Mouse (Mus musculus): ENCODE results near the gene Lsamp.

The Lsamp gene

DNA sequence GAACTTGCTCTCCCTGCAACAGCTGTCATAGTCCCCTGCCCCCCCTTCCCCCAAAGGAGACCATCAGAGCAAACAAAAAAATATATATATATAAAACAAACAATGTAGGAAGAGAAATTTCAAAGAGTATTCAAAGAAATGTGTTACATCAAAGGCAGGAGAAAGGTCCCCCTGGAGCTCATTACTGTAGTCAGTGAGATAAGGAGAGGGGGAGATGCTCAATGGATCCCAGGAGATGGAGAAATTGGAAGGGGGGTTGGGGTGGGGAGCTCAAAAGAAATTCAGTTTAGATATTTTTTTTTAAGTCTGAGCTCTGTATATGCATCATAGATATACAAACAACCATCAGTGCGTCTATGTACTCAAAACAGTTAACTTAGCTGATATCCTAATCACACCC, 976.4 kb downstream of the Lsamp start:
- no peak for DNase-seq (ENCODE audit: low spot score)

DNA sequence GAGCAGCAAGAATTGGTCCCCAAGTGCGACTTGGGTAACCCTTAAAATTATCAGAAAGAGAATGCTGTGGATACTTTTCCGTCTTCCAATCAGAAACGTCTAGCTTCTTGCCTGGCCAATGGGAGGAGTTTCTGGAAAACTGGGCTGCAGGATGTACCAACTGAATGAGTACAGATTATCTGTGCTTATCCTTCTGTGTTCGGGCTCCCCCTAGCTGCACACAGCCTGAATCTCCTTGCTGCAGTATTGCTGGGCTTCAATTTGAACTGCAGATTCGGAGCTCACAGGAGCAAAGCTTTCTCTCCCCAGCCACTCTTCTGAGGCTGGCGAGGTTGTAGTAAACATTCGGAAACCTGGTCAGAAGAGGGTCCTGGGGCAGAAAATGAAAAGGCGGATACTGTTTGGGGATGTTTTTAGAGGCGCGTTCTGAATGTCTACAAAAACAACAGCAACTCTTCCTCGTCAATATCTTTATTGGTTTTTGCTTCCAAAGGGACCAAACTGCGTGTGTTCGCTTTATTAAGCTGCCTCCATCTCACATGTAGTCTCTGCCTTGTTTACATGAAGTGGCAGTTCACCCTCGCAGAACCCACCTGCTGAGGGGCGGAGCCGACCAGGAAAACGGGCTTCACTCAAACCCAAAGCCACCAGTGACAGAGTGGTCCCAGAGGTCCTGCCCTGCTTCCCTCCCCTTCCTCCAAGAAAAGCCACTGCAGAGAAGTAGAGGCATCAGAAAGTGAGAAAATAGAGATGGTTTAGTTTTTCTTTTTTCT, 984.1 kb downstream of the Lsamp start:
- peak; percentile 59 for DNase-seq (ENCODE audit: low spot score)

DNA sequence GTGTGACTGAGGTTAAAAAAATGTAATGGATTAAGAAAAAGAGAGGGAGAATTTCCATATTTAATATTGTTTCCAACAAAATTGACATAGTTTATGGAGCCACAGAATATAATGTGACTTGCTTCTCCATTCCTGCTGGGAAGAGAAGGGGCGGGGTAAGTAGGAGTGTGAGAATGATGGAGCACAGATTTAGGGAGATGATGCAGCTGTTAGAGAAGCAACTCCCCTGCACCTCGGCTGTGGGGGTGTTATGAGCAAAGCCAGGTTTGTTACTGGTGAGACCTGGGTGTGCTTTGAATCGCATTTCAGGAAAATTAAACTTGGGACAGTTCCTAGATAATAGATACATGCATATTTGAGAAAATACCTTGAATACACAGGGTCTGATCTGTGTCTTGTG, 987.2 kb downstream of the Lsamp start:
- no peak for DNase-seq (ENCODE audit: low spot score)

DNA sequence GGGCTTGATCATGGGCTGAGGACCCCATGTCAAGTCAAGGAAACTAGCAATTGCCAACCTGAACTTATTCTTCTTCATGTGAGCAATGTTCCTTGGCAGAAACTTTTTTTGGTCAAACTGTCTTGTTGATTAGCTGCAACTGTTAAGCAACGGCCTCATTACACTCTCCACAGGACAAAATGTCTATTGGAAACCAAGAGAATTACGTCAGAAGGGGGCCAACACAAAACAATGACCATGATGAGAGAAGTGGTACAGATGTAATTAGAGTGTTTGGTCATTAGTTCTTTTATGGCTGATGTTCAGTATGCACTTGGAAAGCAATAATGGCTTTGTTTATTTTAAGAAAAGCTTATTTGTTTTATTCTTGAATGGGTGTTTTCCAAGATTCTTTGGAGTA, 989.9 kb downstream of the Lsamp start:
- DNase-seq (ENCODE audit: low spot score) = no peak

DNA sequence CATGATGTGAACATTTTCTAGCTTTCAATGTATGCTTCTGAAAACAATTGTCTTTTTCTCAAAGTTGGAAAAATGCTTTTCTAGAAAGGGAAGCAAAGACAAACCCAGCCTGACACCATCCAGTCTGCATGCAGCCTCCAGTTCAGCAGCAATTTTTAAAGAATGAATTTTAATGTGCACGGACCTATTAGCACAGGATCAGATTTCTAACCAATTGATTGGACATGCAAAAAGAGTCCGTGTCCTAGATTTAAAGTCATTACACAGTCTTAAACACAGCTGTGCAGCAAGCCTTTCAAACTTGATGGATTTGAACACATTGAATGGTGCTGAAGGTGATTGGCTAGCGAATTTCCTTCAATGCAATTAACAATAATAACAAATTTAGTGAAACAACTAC, 998.9 kb downstream of the Lsamp start:
- no peak for DNase-seq (ENCODE audit: low spot score)

DNA sequence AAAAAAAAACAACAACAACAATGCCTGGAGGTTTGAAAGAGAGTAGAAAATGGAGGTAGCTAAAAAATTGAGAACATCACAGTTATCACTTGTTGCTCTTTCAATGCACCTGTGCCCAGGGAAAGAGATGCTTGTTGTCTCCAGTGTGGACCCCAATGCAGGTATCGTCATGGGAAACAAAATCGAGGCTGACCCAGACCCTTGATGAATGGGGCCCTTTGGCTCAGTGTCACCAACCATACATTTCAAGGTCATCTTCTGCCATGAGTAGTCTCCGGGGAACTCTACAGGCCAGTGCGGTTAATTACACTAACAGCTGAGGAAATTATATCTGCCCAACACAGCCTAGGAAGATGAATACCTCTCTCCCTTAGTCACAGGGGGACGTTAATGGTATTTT, 1023.4 kb downstream of the Lsamp start:
- no peak for DNase-seq (ENCODE audit: low spot score)

DNA sequence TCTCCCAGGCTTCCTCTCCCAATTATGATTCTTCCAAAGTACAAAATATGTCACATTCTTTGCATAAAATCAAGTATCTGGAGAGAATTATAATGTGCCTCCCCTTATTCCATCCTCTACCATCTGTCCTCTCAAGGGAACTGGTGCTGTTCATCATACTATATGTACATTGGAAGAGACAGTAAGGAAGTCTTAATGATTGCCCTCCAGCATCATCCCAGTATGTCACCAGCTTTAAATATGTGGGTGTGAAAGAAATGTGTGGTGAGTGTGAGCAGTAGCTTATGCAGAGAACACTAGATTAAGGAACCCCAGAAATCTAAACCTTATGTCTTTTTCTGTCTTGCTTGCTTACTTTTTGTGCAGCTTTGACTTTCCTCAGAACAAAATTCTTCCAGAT, 1050.6 kb downstream of the Lsamp start:
- DNase-seq (ENCODE audit: low spot score) = no peak

DNA sequence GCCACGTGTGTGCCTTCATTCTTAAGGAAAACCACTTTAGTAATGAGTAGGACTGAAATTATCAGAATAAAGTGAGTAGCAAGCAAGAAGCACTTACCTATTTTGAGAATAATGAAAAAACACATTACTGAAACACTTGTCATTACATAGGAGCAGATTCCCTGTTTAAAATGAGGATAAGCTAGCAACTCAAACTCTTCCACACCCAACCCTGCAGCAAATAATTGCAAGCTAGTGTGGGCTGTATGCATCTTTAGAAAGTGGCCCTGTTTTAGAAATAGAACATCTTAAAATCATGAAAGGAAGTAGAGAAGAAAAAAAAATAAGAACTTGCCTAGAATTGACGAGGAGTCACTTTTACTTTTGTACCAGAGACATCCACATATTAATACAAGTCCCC, 1057.5 kb downstream of the Lsamp start:
- no peak for DNase-seq (ENCODE audit: low spot score)

DNA sequence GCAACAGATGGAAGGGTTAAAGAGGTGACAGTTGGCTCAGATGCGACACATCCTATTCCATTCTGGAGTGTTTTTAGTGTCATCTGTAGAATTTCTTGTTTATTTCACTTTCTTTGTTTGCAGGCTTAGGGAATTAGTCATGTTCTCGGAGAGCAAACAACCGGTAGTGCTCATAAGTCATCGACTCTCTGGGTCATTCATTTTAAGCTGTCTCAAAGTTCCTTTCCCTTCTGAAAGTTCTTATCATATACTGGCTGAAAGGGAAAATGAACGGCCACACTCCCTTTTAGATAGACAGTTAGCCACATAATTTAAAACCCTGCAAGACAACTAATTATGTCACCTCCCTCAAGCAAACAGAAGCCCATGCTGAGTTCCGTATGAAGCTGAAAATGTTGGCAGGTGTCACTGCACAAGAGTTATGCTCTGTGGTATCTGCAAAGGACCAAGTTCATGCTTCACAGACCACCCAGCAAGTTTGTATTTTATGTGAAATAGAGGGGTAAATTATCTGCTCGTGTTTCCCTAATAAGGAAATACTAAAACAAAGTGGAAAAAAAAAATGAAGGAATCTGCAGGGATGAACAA, 1079.2 kb downstream of the Lsamp start:
- no peak for DNase-seq (ENCODE audit: low spot score)

DNA sequence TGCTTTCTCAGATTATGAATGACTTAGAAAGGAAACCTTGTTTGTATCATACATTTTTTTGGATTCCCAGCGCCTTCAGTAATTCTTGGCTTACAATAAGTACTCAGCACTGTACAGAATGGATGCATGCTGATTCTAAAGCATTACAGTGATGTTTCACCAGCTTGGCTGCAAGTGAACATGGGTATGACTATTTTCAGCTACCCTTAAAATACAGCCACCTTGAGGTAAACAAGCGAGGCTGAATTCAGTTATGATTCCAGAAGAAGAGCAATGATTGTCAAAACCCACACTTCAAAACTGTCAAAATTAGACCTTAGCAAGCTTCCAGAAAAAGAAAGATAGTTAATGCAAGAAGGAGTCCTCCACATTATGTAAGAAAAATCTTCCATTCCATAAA, 1089.3 kb downstream of the Lsamp start:
- DNase-seq (ENCODE audit: low spot score) = no peak

DNA sequence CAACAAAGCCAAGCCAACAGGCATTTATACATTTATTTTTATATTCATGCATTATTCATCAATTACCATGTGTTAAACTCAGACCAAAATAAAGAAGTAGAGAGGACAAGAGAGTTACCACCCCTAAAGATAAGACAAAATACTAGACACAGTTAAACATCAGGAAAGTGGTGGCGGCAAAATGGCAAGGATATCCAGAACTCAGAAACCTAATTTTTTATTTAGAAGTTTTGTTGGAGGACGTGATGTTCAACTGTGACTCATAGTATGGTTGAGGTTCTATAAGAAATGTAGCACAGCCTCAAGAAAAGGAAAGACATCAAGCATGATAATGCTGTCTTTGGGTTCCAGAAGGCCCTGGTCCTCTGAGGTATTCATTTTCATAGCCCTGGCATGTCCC, 1104.5 kb downstream of the Lsamp start:
- DNase-seq (ENCODE audit: low spot score) = no peak

DNA sequence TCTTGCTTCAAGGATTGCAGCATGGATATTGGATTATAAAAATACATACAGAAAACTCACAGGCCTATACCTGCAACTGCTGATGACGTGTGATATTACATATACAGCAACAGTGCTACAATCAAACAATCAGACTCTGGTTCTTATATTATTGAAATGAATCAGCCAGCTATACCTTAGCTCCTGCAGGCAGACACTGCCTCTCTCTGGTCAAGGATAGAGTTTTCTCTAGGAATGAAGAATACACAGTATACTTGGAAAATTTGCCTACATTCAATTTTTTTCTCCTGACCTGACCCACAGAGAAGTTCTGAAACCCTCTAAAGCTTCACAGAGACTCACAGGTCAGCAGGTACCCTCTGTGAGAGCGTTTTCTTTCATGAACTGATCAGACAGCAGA, 1105.9 kb downstream of the Lsamp start:
- no peak for DNase-seq (ENCODE audit: low spot score)

DNA sequence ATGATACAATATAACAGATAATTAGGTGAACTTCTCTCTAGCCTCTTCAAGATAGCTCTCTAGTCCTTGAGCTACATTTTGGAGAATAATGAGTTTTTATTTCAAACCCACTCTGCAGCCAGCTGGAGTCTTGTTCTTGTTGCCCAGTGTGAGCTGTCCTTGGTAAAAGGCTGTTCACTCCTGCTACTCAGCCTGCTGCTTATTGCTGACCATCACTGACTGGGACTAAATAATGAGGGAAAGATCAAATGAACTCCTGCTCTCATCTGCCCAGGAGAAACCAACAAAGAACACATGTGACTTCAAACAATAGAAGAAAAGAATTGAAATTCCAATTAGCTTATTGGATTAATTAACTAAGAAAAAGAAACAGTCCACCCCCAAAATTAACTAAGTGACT, 1107.1 kb downstream of the Lsamp start:
- DNase-seq (ENCODE audit: low spot score) = no peak

DNA sequence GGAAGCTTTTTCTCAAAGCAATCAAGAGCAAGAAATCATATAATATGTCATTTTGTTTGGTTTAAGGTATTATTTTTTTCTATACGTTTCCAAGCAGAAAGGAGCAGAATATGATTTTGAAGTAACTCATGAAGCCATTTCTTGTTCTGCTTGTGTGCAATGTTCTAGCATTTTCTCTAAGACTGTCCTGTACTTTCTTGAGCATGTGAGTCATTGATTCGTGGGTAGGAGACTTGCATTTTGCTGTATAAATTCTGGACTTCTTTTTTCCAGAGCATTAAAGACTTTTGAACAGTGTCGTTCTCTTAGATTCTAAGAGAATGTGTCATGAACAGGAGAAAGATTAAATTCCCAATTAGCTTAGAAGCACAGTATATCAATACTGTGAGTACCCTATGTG, 1118.6 kb downstream of the Lsamp start:
- DNase-seq (ENCODE audit: low spot score) = no peak

DNA sequence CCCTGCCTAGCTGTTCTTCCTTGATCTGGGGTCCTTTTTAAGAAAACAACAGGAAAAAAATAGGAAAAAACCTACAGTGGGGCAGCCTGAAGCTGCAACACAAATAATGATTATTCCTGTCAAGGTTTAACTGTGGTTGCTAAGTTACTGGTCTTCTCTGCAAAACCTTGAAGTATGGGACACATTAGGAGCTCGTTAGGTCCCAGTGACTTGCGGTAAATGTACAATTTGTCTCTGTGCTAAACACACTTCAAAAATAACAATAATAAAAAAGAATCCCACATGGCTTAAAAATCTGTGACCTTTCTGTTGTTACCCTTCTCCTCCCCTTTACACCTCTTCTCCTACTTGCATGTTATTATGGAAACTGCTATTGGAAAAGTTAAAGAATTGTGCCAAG, 1140.2 kb downstream of the Lsamp start:
- no peak for DNase-seq (ENCODE audit: low spot score)

DNA sequence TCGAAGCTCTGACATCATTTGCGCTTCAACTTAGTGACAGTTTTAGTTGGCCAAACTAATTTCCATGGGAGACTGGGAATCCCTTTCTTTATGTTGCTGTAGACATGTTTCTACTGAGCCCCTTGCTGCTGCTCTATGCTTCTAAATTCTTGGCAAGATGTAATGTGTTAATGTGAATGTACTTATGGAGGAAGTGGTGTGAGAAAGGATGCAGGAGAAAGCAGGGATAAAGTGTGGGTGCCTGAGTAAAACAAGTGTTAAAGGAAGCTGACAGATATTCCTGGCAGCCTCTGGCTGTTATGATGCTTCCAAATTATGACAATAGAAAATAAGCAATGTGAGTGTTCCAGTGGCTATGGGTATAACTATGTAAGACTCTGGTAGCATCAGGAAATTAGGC, 1140.9 kb downstream of the Lsamp start:
- DNase-seq (ENCODE audit: low spot score) = no peak

DNA sequence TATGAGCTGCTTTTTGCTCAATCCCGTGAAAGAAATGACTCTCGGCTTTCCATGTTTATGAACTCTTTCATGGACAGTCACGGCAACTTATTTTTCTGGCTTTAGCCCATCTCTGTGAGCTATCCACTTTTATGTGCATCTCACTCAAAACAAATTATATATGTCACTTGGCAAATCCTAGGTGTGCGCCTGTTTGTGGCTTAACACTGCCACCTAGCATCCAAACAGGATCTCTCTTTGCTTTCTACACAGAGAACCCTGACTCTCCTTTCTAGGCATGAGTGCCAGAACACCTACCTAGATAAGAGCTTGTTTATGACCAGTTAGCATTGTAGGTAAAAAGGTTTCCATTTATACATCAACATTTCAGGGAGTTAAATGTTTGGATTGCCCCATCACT, 1146.9 kb downstream of the Lsamp start:
- no peak for DNase-seq (ENCODE audit: low spot score)

DNA sequence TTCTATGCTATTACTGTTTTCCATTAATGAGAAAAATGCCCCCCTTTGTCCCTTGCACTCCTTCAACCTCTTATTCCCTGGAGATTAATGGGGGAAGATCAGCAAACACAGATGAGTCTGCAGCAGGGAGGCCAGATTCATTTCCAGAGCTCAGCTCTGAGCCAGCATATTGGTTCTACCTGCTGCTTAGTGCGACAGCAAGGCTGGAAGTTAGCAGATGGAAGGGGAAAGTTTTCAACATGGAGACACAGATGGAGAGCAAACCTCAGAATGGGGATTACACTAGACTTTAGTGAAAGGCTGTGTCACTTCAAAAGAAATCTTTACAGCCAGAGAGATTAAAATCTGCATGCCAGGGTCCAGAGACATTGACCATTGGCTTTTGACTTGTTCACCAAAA, 1188.7 kb downstream of the Lsamp start:
- DNase-seq (ENCODE audit: low spot score) = no peak

DNA sequence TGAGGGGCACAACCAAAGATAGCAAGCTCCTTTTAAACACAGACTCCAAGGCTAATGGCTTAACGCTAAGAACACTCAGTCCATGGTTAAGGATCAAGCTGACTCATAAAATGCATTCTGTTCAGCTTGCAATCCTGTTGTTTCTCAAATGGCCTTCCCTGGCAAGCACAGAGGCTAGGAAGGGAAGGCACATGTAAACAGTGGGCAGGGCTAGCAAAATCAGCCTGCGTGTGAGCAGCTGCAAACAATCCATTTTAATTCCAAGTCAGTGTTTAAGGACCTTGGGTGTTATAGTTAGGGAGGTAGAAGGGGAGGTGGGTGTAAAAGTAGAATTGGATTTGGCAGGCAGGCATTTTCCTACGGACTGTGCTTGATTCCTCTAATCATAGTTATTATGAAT, 1195.4 kb downstream of the Lsamp start:
- no peak for DNase-seq (ENCODE audit: low spot score)

DNA sequence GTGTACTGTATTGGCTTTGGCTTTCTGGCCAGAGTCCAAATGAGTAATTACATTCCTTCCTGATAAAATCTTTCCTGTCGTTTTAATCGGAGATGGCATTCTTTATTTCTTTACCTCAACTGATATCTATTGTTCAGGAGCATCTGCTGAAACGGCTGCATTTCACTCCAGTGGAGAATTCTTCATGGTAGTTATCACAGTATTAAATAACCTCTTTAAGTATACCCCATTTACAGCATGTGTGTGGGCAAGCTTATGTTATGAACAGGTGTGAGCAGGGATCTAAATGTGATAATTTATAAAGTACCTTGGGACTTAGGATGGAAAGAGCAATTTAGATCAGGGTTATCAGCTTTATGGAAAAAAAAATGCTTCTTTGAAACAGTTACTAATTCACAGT, 1196.7 kb downstream of the Lsamp start:
- no peak for DNase-seq (ENCODE audit: low spot score)

DNA sequence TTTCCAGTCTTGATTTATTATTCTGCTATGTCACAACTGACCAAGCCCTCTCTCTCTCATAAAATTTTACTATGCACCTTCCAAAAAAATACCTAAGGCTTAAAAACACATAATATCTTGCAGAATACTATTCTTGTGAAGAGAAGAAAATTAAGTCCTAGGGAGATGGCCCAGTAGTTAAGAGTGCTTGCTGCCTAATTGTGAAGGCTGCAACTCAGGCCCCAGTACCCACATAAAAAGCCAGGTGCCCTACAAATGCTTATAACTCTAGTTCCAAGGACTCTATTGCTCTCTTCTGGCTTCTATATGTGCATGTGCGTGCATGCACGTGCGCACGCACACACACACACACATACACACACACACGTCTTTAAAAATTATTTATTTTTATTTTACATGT, 1225.9 kb downstream of the Lsamp start:
- no peak for DNase-seq (ENCODE audit: low spot score)

DNA sequence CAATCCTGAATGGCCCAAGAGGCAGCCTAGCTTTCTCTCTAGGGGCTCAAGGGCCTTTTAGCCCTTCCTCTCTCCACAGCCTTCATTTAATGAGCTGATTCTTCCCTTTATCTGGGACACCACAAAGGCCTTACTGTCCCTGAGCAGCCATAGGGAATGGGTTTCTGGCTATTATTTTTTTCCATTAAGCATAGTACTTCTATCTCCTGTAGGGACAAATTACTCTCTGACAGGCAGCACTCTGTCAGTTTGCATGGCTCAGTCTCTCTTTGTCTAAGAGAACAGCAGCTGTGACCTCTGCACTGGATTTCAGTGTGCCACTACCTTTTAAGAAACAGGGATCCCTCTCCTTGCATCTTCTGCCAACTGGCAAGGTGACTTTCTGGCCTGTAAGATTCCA, 1251.7 kb downstream of the Lsamp start:
- DNase-seq (ENCODE audit: low spot score) = no peak

DNA sequence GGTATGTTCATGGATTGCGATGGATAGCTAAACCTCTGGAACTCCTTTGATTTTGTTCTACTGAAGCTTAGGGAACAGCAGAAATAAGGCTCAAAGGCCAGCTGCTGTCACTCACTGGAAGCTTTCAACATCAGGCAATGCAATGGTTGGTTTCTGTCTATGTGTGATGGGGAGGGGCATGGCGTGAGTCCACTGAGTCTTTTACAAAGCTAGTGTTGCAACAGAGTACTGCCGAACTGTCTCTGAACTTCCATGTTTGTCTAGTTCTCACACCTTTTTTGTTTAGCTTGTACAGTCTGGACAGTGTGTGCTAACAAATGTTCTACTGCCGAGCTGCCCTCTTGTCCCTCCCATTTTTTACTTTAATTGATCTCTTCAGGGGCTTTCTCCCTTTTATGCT, 1258.7 kb downstream of the Lsamp start:
- DNase-seq (ENCODE audit: low spot score) = no peak

DNA sequence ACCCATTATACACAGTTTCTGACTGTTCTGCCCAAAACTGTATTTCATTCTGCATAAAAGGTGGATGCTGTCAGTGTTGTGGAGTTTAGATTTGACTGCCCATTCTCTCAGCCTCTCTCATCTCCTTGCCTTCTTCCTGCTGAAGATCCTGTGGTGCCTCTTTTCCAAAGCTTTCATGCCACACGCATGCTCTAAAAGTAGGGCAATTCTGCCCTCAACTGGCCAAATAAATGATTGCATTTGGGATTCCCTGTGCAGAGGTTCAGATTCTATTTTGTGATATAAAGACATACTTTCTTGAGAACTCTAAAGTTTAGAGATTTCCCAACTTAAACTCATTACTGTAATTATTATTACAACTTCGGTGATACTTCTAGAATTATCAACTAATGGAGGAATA, 1260.5 kb downstream of the Lsamp start:
- DNase-seq (ENCODE audit: low spot score) = peak; percentile 11
